Mouse (Mus musculus) CD8-positive naive resting alpha-beta T cell, adult 2 months (primary cell): ENCODE measurements at regions not wholly inside any gene's neighbourhood (a gene's known extent, or its start where the extent isn't known, plus 50 kb on each side); places are given as distances from the start of the nearest gene placed in this dataset.
"Not testable (repeated sequence)": the region's sequence is repeated elsewhere in the genome, so short reads cannot be mapped to it uniquely, and the experiment has no call there.

Source experiments
- DNase-seq, 2 experiments: peaks; one replicate each; pipeline ENCODE4 v3.0.0; 2022; ENCODE audit warnings: low read depth in 2 of 2, low spot score in 2 of 2

DNA sequence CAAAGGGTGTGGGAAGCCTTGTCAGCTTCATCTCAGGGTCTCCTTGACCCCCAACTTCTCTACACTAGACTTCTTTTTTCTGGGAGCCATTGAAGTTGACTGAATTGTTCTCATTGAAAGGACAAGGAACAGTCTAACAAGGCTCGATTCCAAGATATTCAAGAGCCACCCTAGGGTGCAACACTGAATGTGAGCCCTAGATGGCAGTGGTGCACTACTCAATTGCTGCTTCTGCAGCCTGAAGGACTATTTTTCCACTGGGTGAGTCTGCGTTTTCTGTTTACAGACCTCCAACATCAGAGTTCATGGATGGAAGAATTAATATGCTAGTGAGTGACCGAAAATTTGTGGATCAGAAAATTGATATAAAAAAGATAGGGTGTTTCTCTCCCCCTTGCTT lies 161.5 kb downstream of the Hpcal1 start:
- peak; percentile 7 to 8 for DNase-seq

DNA sequence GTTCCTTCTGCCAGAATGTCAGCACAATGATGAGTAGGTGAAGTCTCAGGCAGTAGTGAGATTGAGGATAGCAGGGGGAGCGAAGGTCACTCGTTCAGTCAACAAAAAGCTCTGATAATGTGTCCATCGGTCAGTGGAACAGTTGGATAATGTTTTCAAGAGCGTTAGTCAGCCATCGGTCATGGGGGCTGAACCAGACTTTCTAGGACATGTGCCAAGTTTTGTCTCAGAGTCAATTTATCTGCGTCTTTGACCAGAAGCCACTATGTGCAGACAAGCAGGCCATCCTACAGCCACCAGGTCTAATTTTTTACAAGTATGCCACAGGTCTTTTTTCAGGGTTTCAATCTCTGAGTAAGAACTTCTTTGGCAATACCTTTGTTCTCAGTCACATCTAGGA lies 181.8 kb downstream of the Hpcal1 start:
- not testable (repeated sequence) for DNase-seq

DNA sequence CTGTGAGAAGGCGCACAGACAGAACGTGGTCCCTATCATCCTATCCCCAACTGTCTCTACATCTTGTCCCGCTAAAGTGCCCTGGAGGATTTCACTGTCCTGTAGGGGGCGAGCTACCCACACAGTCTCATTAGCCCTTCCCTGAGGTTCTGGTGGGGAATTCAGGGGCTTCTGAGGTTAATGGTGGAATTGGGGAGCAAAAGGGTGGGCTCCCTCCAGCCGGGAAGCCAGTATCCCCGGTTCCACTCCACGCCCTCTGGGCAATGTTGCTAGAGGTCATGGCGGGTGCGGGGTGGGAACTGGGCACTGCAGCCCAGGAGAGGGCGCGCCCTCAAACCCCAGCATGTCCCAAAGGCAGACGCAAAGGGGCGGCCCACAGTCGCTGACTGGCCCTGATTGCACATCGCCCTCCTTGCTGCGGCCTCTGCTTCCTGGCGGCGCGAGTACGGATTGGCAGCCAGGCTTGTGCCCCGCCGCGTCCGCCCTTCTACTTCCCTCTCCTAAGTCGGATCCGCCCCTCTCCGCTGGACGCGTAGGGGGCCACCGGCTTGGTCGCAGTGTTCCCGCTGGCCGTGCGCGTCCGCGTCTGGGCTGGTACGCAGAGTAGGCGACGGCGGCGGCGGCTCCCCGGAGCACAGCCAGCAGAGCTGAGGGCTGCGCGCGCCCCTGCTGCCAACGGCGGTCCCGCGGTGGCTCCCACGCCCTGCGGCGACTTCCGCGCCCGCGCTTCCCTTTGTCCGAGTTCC lies 190.9 kb downstream of the Hpcal1 start:
- DNase-seq, result peak; percentile 51 to 53

DNA sequence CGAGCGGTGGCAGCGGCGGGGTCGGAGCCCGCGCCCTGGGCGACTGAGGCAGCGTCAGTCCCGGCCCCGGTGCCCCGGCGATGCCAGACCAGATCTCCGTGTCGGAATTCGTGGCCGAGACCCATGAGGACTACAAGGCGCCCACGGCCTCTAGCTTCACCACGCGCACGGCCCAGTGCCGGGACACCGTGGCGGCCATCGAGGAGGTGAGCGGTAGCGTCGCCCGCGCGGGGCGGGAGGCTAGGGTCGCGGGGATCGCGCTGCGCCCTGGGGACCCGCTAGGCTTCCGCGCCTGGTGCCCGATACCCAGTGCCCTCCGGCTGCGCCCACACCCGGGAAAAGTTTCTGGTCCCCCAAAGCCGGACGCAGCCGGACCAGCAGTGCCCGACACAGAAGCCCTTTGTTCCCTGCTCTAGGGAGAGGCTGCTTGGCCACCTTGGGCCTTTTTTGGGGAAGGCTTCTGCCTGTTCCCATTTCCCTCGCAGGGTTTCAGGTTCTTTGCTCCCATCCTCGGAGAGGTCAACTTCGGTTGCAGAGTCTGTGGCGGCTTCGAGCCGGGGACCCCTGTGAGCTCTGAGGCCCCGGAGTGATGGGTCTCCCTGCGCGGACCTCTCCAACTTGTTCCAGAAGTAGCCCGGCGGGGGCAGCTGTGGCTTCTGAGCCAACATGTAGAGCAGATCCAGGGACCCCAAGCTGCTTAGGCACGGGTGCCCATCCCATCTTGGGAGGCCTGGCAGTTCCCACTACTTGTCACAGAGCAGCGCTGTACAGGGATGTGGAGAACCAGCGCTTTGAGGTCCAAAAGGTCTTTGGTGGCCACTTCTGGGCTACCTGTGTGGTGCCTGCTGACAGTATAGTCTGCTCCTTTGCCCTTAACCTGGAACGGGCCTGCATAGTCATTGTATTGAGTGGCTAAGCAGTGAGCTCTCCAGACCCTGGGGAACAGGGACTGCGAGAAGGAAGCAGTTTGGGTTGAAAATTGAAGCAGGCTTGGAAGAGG lies 191.8 kb downstream of the Hpcal1 start:
- not testable (repeated sequence) for DNase-seq

DNA sequence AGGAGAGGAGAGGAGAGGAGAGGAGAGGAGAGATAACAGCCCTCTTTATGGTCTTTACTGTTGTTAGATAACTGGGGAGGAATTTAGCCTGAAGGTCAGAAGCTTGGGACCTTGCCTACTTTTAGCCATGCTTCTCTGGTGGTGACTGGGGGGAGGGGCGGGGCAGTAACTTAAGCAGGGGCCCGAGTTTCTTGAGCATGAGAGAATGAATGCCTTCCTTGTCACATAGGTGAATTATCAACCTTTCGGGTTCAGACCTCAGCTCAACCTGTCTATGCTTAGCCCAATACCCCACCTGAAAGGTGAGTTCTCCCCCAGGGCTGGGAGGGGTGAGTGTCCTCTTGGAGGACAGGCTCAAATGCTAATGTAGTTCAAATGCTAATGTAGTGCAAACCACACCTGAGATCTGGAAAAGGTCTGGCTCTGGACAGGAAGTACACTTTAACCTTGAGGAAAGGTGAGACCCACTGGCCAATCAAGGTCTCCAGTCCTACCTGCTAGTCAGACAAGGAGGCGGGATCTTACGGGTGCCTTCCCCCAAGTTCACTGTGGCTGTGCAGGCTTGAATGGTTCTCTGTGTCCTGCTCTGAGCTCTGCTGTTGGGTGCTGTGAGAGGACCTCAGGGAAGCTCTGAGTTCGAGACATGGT lies 201.1 kb downstream of the Hpcal1 start:
- DNase-seq, result not testable (repeated sequence)

DNA sequence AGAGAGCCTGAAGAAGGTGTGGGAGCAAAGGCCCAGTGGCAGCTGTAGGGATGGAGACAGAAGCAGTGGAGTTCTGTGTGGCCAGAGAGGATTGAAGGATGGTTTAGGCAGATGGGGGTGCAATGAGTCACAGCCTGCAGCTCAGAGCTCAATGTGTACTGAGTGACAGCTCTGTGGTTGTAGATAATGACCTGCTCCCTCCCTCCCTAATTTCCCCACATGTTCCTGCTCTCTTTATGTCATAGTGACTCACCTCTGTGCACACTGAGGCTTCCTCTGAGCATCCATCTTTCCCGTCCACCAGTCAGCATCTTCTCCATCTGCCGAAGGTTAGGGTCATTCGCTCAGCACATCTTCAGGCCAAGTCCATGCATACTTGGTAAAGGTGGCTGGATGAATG lies 222.4 kb downstream of the Hpcal1 start:
- not testable (repeated sequence) for DNase-seq
